Mouse (Mus musculus): Measurements from ENCODE around the gene Ern1. TPM values are rescaled to one million over a fixed set of nuclear protein-coding genes. Genes with fewer than 3 reads are reported as not detected.
"Not testable (repeated sequence)": the region's sequence is repeated elsewhere in the genome, so short reads cannot be mapped to it uniquely, and the experiment has no call there.

The Ern1 gene
- total RNA-seq, 2 experiments from 2014 or later = 7.6 to 9.5 TPM

GRCm38 (mm10) chr11:106462309-106462708 is 25.3 kb downstream of the Ern1 start:
- intact Hi-C loops (cut with DNase I) = no loop called here
- DNase-seq (ENCODE audit: extremely low spot score in 1 of 2, low spot score in 2 of 2) = no peak

GRCm38 (mm10) chr11:106461145-106461932 is 26.3 kb downstream of the Ern1 start:
- intact Hi-C loops (cut with DNase I) = no loop called here
- DNase-seq (ENCODE audit: extremely low spot score in 1 of 2, low spot score in 2 of 2) = no peak

DNA sequence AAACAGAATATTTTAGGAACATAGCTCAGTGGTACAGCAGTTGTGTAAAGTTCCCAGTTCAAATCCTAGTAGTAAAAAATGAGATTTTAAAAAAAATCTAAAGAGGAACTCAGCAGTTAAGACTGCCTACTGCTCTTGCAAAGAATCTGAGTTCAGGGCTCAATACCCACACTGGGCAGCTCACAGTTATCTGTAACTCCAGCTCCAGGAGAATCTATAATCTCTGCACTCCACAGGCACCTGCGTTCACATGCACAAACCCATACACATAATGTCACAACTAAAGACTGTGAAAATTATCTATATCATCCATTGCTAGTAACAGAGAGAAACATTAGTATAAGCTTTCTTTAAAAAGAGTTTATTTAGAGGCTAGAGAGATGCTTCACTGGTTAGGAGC is 27.0 kb downstream of the Ern1 start:
- DNase-seq (ENCODE audit: extremely low spot score in 1 of 2, low spot score in 2 of 2) = no peak

DNA sequence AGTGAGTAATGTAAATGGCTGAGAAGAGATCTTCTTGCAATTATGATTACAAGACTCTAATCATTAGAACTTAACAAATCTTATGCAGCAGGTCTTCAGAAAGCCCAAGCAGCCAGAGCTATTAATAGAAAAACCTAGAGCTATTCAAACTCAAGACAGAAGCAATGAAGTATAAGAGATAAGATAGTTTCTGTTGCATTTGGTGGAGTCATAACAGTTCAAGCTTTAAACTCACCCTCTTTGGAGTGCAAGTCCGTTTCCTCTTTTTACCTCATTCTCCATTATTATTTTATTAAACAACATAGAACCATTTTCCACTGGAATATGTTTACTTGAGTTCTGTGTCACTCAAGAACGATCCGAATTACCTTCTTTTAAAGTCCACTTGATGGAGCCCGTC is 29.1 kb downstream of the Ern1 start:
- DNase-seq (ENCODE audit: extremely low spot score in 1 of 2, low spot score in 2 of 2) = no peak
- intact Hi-C loops (cut with DNase I) = no loop called here

More for the DNA sequence above, 27.0 kb downstream of the Ern1 start:
- intact Hi-C loops (cut with DNase I) = no loop called here

- DNase-seq (ENCODE audit: extremely low spot score in 1 of 2, low spot score in 2 of 2) = no peak
- intact Hi-C loops (cut with DNase I) = no loop called here
Observed at GRCm38 (mm10) chr11:106443646-106444045, 44.0 kb downstream of the Ern1 start.

DNA sequence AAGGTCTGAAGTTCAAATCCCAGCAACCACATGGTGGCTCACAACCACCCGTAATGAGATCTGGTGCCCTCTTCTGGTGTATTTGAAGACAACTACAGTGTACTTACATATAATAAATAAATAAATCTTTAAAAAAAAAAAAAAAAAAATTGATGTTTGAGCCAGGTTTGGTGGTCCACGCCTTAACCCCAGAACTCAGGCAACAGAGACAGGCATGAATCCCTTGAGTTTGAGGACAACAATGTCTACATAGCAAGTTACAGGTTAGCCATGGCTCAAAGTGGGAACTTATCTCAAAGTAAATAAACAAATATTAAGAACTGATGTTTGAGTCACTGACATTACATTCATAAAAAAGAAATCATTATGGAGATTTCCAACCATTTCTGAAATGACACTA is 45.1 kb downstream of the Ern1 start:
- intact Hi-C loops (cut with DNase I); DNase-seq (ENCODE audit: extremely low spot score in 1 of 2, low spot score in 2 of 2): not testable (repeated sequence)

DNA sequence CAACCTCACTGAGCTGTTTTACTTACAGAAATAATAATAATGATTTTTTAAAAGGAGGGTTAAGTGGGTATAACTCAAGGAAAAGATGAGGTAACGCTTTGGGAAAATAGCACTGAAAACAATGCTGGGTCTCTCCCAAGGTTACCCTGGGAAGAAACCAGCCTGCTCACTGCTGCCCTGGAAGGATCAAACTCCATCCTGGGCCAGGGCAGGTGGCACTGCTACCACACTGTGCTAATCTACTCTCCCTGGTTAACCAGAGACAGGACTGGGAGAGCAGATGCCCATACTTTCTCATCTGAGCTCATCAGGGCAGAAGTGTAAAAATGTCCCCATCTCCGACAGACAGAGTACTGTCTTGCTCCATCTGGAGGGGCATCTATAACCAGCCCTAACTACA is 47.3 kb downstream of the Ern1 start:
- DNase-seq (ENCODE audit: extremely low spot score in 1 of 2, low spot score in 2 of 2) = no peak
- intact Hi-C loops (cut with DNase I) = no loop called here

- intact Hi-C loops (cut with DNase I) = no loop called here
Observed at GRCm38 (mm10) chr11:106439355-106439754, 48.3 kb downstream of the Ern1 start.

GRCm38 (mm10) chr11:106438524-106439177 is 49.0 kb downstream of the Ern1 start:
- intact Hi-C loops (cut with DNase I) = no loop called here
- DNase-seq (ENCODE audit: extremely low spot score in 1 of 2, low spot score in 2 of 2) = no peak

More at GRCm38 (mm10) chr11:106439355-106439754, 48.3 kb downstream of the Ern1 start:
- no peak for DNase-seq (ENCODE audit: extremely low spot score in 1 of 2, low spot score in 2 of 2)

DNA sequence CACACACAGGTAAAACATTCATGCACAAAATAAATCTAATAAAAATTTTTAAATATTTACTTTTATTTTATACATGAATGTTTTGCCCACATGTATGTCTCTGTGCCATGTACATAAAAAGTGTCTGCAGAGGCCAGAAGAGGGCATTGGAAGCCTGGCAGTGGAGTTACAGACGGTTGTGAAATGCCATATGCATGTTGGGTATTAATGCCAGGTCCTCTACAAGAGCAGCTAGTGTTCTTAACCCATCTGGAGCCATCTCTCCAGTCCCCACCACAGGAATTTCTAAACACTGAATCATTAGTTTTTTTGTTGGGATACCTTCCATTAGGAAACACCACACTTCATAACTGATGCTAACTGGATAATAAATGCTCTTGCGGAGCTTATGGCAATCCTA is 50.1 kb downstream of the Ern1 start:
- intact Hi-C loops (cut with DNase I) = no loop called here
- DNase-seq (ENCODE audit: extremely low spot score in 1 of 2, low spot score in 2 of 2) = no peak

GRCm38 (mm10) chr11:106437039-106437438 is 50.6 kb downstream of the Ern1 start:
- no peak for DNase-seq (ENCODE audit: extremely low spot score in 1 of 2, low spot score in 2 of 2)
- intact Hi-C loops (cut with DNase I) = no loop called here

GRCm38 (mm10) chr11:106430392-106430791 is 57.3 kb downstream of the Ern1 start:
- no peak for DNase-seq (ENCODE audit: extremely low spot score in 1 of 2, low spot score in 2 of 2)

GRCm38 (mm10) chr11:106429689-106430088 is 58.0 kb downstream of the Ern1 start:
- DNase-seq (ENCODE audit: extremely low spot score in 1 of 2, low spot score in 2 of 2) = no peak
- intact Hi-C loops (cut with DNase I) = no loop called here

More at GRCm38 (mm10) chr11:106430392-106430791, 57.3 kb downstream of the Ern1 start:
- intact Hi-C loops (cut with DNase I) = no loop called here

DNA sequence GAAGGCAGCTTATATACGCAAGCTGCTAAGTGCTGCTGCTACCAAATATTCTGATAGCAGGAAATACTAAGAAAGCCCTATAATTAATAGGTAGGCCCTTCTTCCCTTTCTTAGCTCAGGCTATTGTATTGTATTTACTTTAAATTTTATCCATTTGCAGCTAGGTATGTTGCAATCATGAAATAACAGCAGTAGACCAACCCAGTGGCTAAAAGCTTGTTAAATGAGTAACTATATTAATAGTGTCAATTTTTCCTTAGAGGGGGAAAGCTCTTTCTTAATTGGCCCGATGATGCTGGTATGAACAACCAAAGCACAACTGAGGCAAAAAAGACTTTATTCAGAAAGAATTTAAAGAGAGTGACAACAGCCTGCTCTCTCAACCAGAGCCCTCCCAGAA is 59.1 kb downstream of the Ern1 start:
- DNase-seq (ENCODE audit: extremely low spot score in 1 of 2, low spot score in 2 of 2) = no peak

GRCm38 (mm10) chr11:106428106-106428505 is 59.5 kb downstream of the Ern1 start:
- intact Hi-C loops (cut with DNase I) = no loop called here

More for the DNA sequence above, 59.1 kb downstream of the Ern1 start:
- intact Hi-C loops (cut with DNase I) = no loop called here

GRCm38 (mm10) chr11:106426447-106426846 is 61.2 kb downstream of the Ern1 start:
- intact Hi-C loops (cut with DNase I) = no loop called here
- no peak for DNase-seq (ENCODE audit: extremely low spot score in 1 of 2, low spot score in 2 of 2)

More at GRCm38 (mm10) chr11:106428106-106428505, 59.5 kb downstream of the Ern1 start:
- no peak for DNase-seq (ENCODE audit: extremely low spot score in 1 of 2, low spot score in 2 of 2)

DNA sequence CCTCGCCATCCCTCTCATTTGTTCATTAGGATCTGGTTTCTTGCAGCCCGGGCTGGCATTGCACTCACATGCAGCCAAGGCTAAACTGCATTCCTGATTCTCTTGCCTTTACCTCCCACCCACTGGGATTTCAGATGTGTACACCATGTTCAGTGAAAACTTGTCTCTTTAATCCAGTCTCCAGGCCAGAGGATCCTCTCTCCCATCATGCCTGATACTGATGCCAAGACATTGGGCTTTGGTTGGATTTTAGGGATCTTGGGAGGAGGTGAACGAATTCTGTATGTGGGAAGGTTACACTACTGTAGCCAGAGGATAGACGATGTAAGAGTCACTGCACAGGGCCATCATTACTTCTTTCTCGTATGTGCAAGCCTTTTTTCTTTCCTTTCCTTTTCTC is 62.5 kb downstream of the Ern1 start:
- intact Hi-C loops (cut with DNase I) = no loop called here
- DNase-seq (ENCODE audit: extremely low spot score in 1 of 2, low spot score in 2 of 2) = no peak

DNA sequence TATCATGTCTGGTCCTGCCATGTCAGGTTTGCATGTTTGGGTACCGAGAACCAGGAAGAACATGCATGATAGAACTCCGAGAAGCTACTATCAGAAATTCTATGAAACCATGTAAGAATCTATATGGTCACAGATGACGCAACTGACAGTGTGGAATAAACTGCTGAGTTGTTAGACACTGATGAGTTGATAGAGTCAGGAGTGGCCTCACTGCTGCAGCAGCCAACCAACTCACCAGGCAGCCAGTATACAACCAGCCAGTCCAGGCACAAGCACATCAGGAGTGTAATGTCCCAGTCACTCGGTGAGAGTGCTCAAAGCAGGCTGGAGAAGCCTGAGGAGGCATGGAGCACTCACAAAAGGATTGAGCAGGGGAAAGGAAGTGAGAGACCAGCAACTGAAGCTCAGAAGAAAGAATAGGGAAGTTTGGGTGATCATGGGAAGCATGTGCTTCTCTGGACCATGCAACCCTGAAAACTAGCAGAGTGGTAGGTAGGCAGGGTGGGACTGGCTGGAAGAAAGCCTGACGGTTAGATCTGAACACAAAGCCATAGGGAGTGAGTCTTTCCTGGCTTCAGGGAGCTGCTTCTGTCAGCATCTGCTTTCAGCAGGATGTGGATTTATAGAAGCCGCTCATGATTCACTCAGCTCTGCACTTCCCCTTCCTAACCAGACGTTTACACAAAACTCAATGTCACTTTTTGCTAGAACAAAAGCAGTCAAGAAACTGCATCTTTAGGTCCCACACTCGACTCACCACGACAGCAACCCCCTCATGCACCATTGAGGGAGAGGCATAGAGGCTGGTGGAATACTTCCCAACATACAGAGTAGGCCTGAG is 68.2 kb downstream of the Ern1 start:
- DNase-seq (ENCODE audit: extremely low spot score in 1 of 2, low spot score in 2 of 2) = no peak
- intact Hi-C loops (cut with DNase I) = loop anchor here (5.0 kb wide), 2 partner anchors 208 to 323 kb away; no protein-coding TSS in a partner anchor

GRCm38 (mm10) chr11:106418622-106419196 is 68.9 kb downstream of the Ern1 start:
- intact Hi-C loops (cut with DNase I) = loop anchor here (1.0 to 5.0 kb wide), 3 partner anchors 74 to 324 kb away; no protein-coding TSS in a partner anchor

More at GRCm38 (mm10) chr11:106418622-106419196, 68.9 kb downstream of the Ern1 start:
- DNase-seq (ENCODE audit: extremely low spot score in 1 of 2, low spot score in 2 of 2) = peak; percentile 82

All from left cerebral cortex, postnatal 10 days (tissue).